Mouse (Mus musculus) CH12.LX (cell line): Measurements from ENCODE around the gene Zfp219. TPM values are rescaled to one million over a fixed set of nuclear protein-coding genes. Genes with fewer than 3 reads are reported as not detected.

Source experiments
- DNase-seq: peaks from one replicate; pipeline ENCODE4 v3.0.0-alpha.2; 2013; ENCODE audit errors: extremely low read depth
- H3K27ac ChIP-seq: 2 replicates; pipeline ENCODE4 v1.5.1; 2012; ENCODE audit warnings: low read depth, mild to moderate bottlenecking, control low read depth, moderate library complexity; ENCODE audit not compliant: insufficient read depth
- H3K27me3 ChIP-seq: replicated peaks from 2 replicates; pipeline ENCODE3; 2012; ENCODE audit warnings: inconsistent platforms
- H3K36me3 ChIP-seq, 2 experiments: replicated peaks in 1 of 2; 2 replicates each; pipeline versions ENCODE3 to v1.6.1; 2012; ENCODE audit warnings: inconsistent platforms in 1 of 2, low read length in 1 of 2, mild to moderate bottlenecking in 1 of 2, mixed read lengths in 1 of 2, moderate library complexity in 1 of 2; ENCODE audit not compliant: control insufficient read depth in 1 of 2, insufficient read depth in 1 of 2
- H3K4me1 ChIP-seq, 2 experiments: 2 replicates each; pipeline ENCODE4 v1.6.1; 2012; ENCODE audit warnings: inconsistent platforms in 1 of 2, moderate library complexity in 1 of 2; ENCODE audit not compliant: insufficient read depth in 2 of 2, control insufficient read depth in 1 of 2
- H3K4me2 ChIP-seq: 2 replicates; pipeline ENCODE4 v1.6.1; 2012; ENCODE audit warnings: low read depth, mild to moderate bottlenecking, control low read depth; ENCODE audit not compliant: poor library complexity, insufficient read depth, severe bottlenecking
- H3K4me3 ChIP-seq, 3 experiments: fragments of 150-350 bp in 1 of 3; sonication (generic) in 1 of 3; replicated peaks in 1 of 3; 2 replicates each; pipeline versions ENCODE3 to v1.5.1; 2011 to 2012; ENCODE audit warnings: low read depth in 2 of 3, low read length in 2 of 3, mild to moderate bottlenecking in 2 of 3, moderate library complexity in 2 of 3, control low read depth in 1 of 3, improper control_type of control experiment in 1 of 3, inconsistent platforms in 1 of 3, mixed read lengths in 1 of 3; ENCODE audit not compliant: poor library complexity in 1 of 3
- H3K79me2 ChIP-seq: replicated peaks from 2 replicates; pipeline ENCODE4 v1.6.1; 2012; ENCODE audit warnings: mild to moderate bottlenecking, moderate library complexity; ENCODE audit not compliant: control insufficient read depth, poor library complexity, insufficient read depth, severe bottlenecking; ENCODE audit errors: extremely low read depth
- H3K9ac ChIP-seq: 2 replicates; pipeline ENCODE4 v1.6.1; 2012; ENCODE audit warnings: low read depth, mild to moderate bottlenecking, control low read depth, moderate library complexity; ENCODE audit not compliant: insufficient read depth
- H3K9me3 ChIP-seq: replicated peaks from 2 replicates; pipeline ENCODE3; 2012; ENCODE audit warnings: low read length, inconsistent platforms, mixed read lengths
- E2F4 ChIP-seq: IDR thresholded peaks from 2 replicates; pipeline ENCODE4 v1.6.1; 2011; ENCODE audit warnings: low read depth, low read length, improper control_type of control experiment; ENCODE audit not compliant: insufficient replicate concordance
- ELF1 ChIP-seq: IDR thresholded peaks from 2 replicates; pipeline ENCODE4 v1.6.1; 2014; ENCODE audit warnings: low read depth, mild to moderate bottlenecking, inconsistent platforms, low read length, improper control_type of control experiment
- EP300 ChIP-seq: IDR thresholded peaks from 2 replicates; pipeline ENCODE4 v1.6.1; 2011; ENCODE audit warnings: low read length, improper control_type of control experiment
- ETS1 ChIP-seq: conservative IDR thresholded peaks from 2 replicates; pipeline ENCODE4 v1.6.1; 2012; ENCODE audit warnings: low read depth, mild to moderate bottlenecking, inconsistent platforms, low read length, improper control_type of control experiment, moderate library complexity
- GABPA ChIP-seq: IDR thresholded peaks from 2 replicates; pipeline ENCODE4 v1.6.1; 2012; ENCODE audit warnings: low read depth, low read length, improper control_type of control experiment, inconsistent platforms; ENCODE audit not compliant: insufficient replicate concordance
- JUND ChIP-seq: conservative IDR thresholded peaks from 2 replicates; pipeline ENCODE4 v1.6.1; 2011; ENCODE audit warnings: low read depth, low read length, improper control_type of control experiment
- PAX5 ChIP-seq: IDR thresholded peaks from 2 replicates; pipeline ENCODE4 v1.6.1; 2012; ENCODE audit warnings: low read length, inconsistent platforms, mixed read lengths
- SIN3A ChIP-seq: IDR thresholded peaks from 2 replicates; pipeline ENCODE4 v1.6.1; 2012; ENCODE audit warnings: low read length, improper control_type of control experiment, inconsistent platforms
- TBP ChIP-seq: conservative IDR thresholded peaks from 2 replicates; pipeline ENCODE4 v1.6.1; 2011; ENCODE audit warnings: low read depth, low read length, improper control_type of control experiment
- UBTF ChIP-seq: IDR thresholded peaks from 2 replicates; pipeline ENCODE4 v1.6.1; 2012; ENCODE audit warnings: low read depth, mild to moderate bottlenecking, inconsistent platforms, low read length, improper control_type of control experiment, moderate library complexity
- USF2 ChIP-seq: conservative IDR thresholded peaks from 2 replicates; pipeline ENCODE4 v1.6.1; 2011; ENCODE audit warnings: low read depth, low read length, improper control_type of control experiment
- dilution Hi-C: fragments of 300-500 bp; cut with MboI; formaldehyde crosslinking; loops from 2 replicates; pipeline ENCODE4 v1.14.3; 2020; ENCODE audit warnings: low sequenced_read_pairs; ENCODE audit not compliant: extremely low pct_unique_long_range_greater_than_20kb, extremely low pct_ligation_motif_present
- in situ Hi-C: fragments of 300-500 bp; cut with MboI; formaldehyde crosslinking; loops from 3 replicates; pipeline ENCODE4 v1.14.3; 2019; ENCODE audit warnings: low sequenced_read_pairs, low pct_ligation_motif_present, low pct_unique_long_range_greater_than_20kb, mixed read lengths
- polyA plus RNA-seq: library from polyadenylated mRNA; unstranded; fragments of >175 nt; gene quantifications from 2 replicates; pipeline ENCODE4 v1.2.1, GENCODE M21; 2012; ENCODE audit warnings: low read depth; ENCODE audit not compliant: insufficient read length
- total RNA-seq, 2 experiments: library from RNA; depleted of rRNA; stranded (reverse); fragments of 300-350 nt in 1 of 2; fragments of >200 nt in 1 of 2; gene quantifications; 2 replicates each; pipeline ENCODE4 v1.2.3; 2012 to 2014

Zfp219 gene
- total and polyA plus RNA-seq, 3 experiments = 15.8 to 20.8 (median 20.0) TPM

- H3K4me1 ChIP-seq = 0 out of 4 replicates have a peak, but pooled peaks cover 0 to 5% of the 10 kb centered on the region in 2 experiments
- H3K36me3 ChIP-seq = no peaks in the 10 kb centered on the region
- peaks cover 9% of the 10 kb centered on the region for H3K9me3 ChIP-seq
- dilution Hi-C loops = no loop called here
- no peaks in the 10 kb centered on the region for H3K79me2 ChIP-seq
- H3K27me3 ChIP-seq = no peaks in the 10 kb centered on the region
- TF ChIP-seq ETS1 (no peak), E2F4 (no peak), GABPA (no peak), UBTF (no peak), JUND (no peak), TBP (no peak), ELF1 (no peak), SIN3A (no peak), EP300 (no peak), PAX5 (no peak), USF2 (no peak)
- TF ChIP-seq, all 38 proteins: peak for 0
- DNase-seq = no peak
- H3K9ac ChIP-seq = no peak overlapping the region
- H3K27ac ChIP-seq = no peak overlapping the region
- in situ Hi-C loops = no loop called here
- no peak overlapping the region for H3K4me2 ChIP-seq
- H3K4me3 ChIP-seq = no peak overlapping the region
These were observed 60.2 kb downstream of the Zfp219 start for GRCm38 (mm10) chr14:51960316-51960715.

Other genes with a start within 250 kb of the Zfp219 start
- gene Ang4, start 247.1 kb downstream of the Zfp219 start, total RNA-seq (2012; rRNA removed) = not detected in 2 replicates
- gene Ang4, start 247.1 kb downstream of the Zfp219 start, total RNA-seq (2014; rRNA removed) = not detected in 2 replicates
- gene Ang4, start 247.1 kb downstream of the Zfp219 start, polyA plus RNA-seq = not detected in 2 replicates
- not detected in 2 replicates for gene AY358078, start 220.7 kb downstream of the Zfp219 start, total RNA-seq (2012; rRNA removed)
- 0.26 TPM in 1 of 2 replicates, not detected in the other for gene AY358078, start 220.7 kb downstream of the Zfp219 start, total RNA-seq (2014; rRNA removed)
- not detected in 2 replicates for gene AY358078, start 220.7 kb downstream of the Zfp219 start, polyA plus RNA-seq
- not detected in 2 replicates for gene Ear6, start 167.0 kb downstream of the Zfp219 start, total RNA-seq (2012; rRNA removed)
- gene Ear6, start 167.0 kb downstream of the Zfp219 start, total RNA-seq (2014; rRNA removed) = not detected in 2 replicates
- not detected in 2 replicates for gene Ear6, start 167.0 kb downstream of the Zfp219 start, polyA plus RNA-seq
- 19.5 and 21.7 TPM in 2 replicates for gene Mettl17, start 135.9 kb downstream of the Zfp219 start, total RNA-seq (2012; rRNA removed)
- gene Mettl17, start 135.9 kb downstream of the Zfp219 start, total RNA-seq (2014; rRNA removed) = 26.2 and 32.3 TPM in 2 replicates
- gene Mettl17, start 135.9 kb downstream of the Zfp219 start, polyA plus RNA-seq = 29.9 and 32.0 TPM in 2 replicates
- 0.42 TPM in 2 replicates for gene Slc39a2, start 127.8 kb downstream of the Zfp219 start, total RNA-seq (2012; rRNA removed)
- 0.11 and 0.20 TPM in 2 replicates for gene Slc39a2, start 127.8 kb downstream of the Zfp219 start, total RNA-seq (2014; rRNA removed)
- gene Slc39a2, start 127.8 kb downstream of the Zfp219 start, polyA plus RNA-seq = 0.44 and 0.49 TPM in 2 replicates
- gene Ndrg2, start 106.6 kb downstream of the Zfp219 start, total RNA-seq (2012; rRNA removed) = 0.59 and 1.1 TPM in 2 replicates
- 0.43 and 0.50 TPM in 2 replicates for gene Ndrg2, start 106.6 kb downstream of the Zfp219 start, total RNA-seq (2014; rRNA removed)
- gene Ndrg2, start 106.6 kb downstream of the Zfp219 start, polyA plus RNA-seq = 0.74 and 1.0 TPM in 2 replicates
- not detected in 2 replicates for gene Tppp2, start 102.3 kb downstream of the Zfp219 start, total RNA-seq (2012; rRNA removed)
- not detected in 2 replicates for gene Tppp2, start 102.3 kb downstream of the Zfp219 start, total RNA-seq (2014; rRNA removed)
- not detected in 2 replicates for gene Tppp2, start 102.3 kb downstream of the Zfp219 start, polyA plus RNA-seq
- gene Rnase13, start 98.0 kb downstream of the Zfp219 start, total RNA-seq (2012; rRNA removed) = not detected in 2 replicates
- gene Rnase13, start 98.0 kb downstream of the Zfp219 start, total RNA-seq (2014; rRNA removed) = not detected in 2 replicates
- not detected in 2 replicates for gene Rnase13, start 98.0 kb downstream of the Zfp219 start, polyA plus RNA-seq
- 3.8 and 8.9 TPM in 2 replicates for gene Arhgef40, start 36.0 kb downstream of the Zfp219 start, total RNA-seq (2012; rRNA removed)
- gene Arhgef40, start 36.0 kb downstream of the Zfp219 start, total RNA-seq (2014; rRNA removed) = 0.62 and 0.85 TPM in 2 replicates
- gene Arhgef40, start 36.0 kb downstream of the Zfp219 start, polyA plus RNA-seq = 1.1 and 2.2 TPM in 2 replicates
- gene Tmem253, start 5.1 kb downstream of the Zfp219 start, total RNA-seq (2012; rRNA removed) = 0.64 and 0.71 TPM in 2 replicates
- gene Tmem253, start 5.1 kb downstream of the Zfp219 start, total RNA-seq (2014; rRNA removed) = not detected in 2 replicates
- 1.9 and 2.6 TPM in 2 replicates for gene Tmem253, start 5.1 kb downstream of the Zfp219 start, polyA plus RNA-seq
- not detected in 2 replicates for gene Olfr221, start 21.7 kb upstream of the Zfp219 start, total RNA-seq (2012; rRNA removed)
- not detected in 2 replicates for gene Olfr221, start 21.7 kb upstream of the Zfp219 start, total RNA-seq (2014; rRNA removed)
- gene Olfr221, start 21.7 kb upstream of the Zfp219 start, polyA plus RNA-seq = not detected in 2 replicates
- gene Hnrnpc, start 83.3 kb upstream of the Zfp219 start, total RNA-seq (2012; rRNA removed) = 274 and 325 TPM in 2 replicates
- gene Hnrnpc, start 83.3 kb upstream of the Zfp219 start, total RNA-seq (2014; rRNA removed) = 370 and 375 TPM in 2 replicates
- gene Hnrnpc, start 83.3 kb upstream of the Zfp219 start, polyA plus RNA-seq = 813 and 876 TPM in 2 replicates
- 12.0 and 15.0 TPM in 2 replicates for gene Rpgrip1, start 90.0 kb upstream of the Zfp219 start, total RNA-seq (2012; rRNA removed)
- gene Rpgrip1, start 90.0 kb upstream of the Zfp219 start, total RNA-seq (2014; rRNA removed) = 6.7 and 7.3 TPM in 2 replicates
- gene Rpgrip1, start 90.0 kb upstream of the Zfp219 start, polyA plus RNA-seq = 33.7 and 41.8 TPM in 2 replicates
- 64.8 and 81.7 TPM in 2 replicates for gene Supt16, start 176.7 kb upstream of the Zfp219 start, total RNA-seq (2012; rRNA removed)
- gene Supt16, start 176.7 kb upstream of the Zfp219 start, total RNA-seq (2014; rRNA removed) = 78.6 and 88.0 TPM in 2 replicates
- gene Supt16, start 176.7 kb upstream of the Zfp219 start, polyA plus RNA-seq = 110 and 114 TPM in 2 replicates
- 49.2 and 51.9 TPM in 2 replicates for gene Chd8, start 237.0 kb upstream of the Zfp219 start, total RNA-seq (2012; rRNA removed)
- 16.8 and 17.3 TPM in 2 replicates for gene Chd8, start 237.0 kb upstream of the Zfp219 start, total RNA-seq (2014; rRNA removed)
- gene Chd8, start 237.0 kb upstream of the Zfp219 start, polyA plus RNA-seq = 89.2 and 96.8 TPM in 2 replicates